Mouse (Mus musculus) megakaryocyte, adult 5-6 weeks (primary cell): ENCODE measurements around the gene Mia2. TPM values are rescaled to one million over a fixed set of nuclear protein-coding genes. Genes with fewer than 3 reads are reported as not detected.
"Not testable (repeated sequence)": the region's sequence is repeated elsewhere in the genome, so short reads cannot be mapped to it uniquely, and the experiment has no call there.

Experiments
- ATAC-seq: 2 replicates; pipeline ENCODE4 v1.8.0; 2016; ENCODE audit warnings: mild to moderate bottlenecking, inconsistent platforms; ENCODE audit not compliant: poor library complexity, severe bottlenecking
- total RNA-seq, 2 experiments: library from RNA; stranded (forward) in 1 of 2; stranded (reverse) in 1 of 2; fragments of 153-499, 151-499 nt in 1 of 2; fragments of 221-1000, 200-1000 nt in 1 of 2; gene quantifications; 2 replicates each; pipeline versions ENCODE4 v1.2.3 to v1.2.4; 2015 to 2017

The Mia2 gene
- 259 and 268 TPM in 2 replicates for total RNA-seq (2015)
- total RNA-seq (2017) = 263 and 350 TPM in 2 replicates

- no peak for ATAC-seq
Observed at GRCm38 (mm10) chr12:59095104-59096025, at the start of gene Mia2. Gene Mia2 (plus strand): TSS chr12:59095799.

DNA sequence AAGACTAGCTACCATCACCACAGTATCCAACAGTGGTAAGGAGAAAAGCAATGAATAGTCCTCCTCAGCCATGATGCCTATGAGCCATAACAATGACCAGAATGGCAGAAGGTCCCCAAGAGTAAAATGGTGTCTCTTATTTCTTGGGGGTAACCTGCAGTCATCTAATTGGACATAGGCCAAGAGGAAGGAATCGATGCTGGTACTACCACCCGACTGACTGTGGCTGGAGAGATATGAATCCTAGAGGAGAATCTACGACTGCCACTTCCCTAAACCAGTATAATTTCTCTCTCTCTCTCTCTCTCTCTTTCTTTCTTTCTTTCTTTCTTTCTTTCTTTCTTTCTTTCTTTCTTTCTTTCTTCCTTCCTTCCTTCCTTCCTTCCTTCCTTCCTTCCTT, 43.1 kb upstream of the Mia2 start:
- no peak for ATAC-seq

- ATAC-seq = no peak
Observed at GRCm38 (mm10) chr12:59053166-59053565, 42.4 kb upstream of the Mia2 start.

DNA sequence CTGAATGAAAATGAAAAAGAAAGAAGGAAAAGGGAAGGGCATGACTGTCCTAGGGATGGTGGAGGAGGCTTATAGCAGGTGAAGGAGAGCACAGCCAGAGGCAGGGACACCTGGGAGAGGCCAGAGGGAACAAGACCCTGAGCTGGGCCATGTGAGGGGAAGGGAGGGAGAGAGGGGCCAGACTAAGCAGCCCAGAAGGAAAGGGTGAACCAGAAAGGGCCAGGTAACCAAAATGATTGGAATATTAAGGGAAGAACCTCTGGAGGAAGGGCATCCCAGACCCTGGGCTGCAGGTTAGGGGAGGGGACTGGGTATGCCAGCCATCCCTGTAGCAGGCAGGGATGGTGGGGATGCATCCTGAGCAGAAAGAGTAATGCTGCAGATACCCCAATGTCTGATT, 41.6 kb upstream of the Mia2 start:
- ATAC-seq = no peak

DNA sequence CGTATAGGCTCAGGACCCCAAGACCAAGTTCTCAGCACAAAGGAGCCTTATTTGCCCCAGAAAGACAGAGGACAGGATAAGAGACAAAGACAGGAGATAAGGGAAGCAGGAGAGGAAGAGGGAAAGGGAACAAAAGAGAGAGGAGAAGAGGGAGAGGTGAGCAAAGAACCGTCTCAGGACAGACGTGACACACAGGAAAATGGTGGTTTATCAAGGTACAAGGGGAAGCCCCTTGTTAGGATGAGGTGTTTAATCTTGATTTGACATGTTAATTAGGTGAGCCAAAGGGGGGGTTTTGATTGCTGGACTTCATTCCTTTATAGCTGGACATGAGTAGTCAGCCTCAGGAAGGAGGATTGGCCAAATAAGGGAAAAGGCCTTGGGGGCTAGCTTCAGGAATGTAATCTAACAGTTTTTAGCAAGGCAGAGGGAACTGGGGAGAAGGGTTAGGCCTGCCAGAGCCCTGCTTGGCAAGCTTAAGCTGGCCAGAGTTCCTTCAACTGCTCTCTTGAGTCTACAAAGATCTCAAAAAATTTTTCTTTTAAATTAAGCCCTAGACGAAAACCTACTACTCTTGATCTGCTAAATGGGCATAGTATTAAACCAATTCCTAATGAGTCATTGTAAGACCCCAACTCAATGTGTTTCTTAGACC, 40.3 kb upstream of the Mia2 start:
- no peak for ATAC-seq

DNA sequence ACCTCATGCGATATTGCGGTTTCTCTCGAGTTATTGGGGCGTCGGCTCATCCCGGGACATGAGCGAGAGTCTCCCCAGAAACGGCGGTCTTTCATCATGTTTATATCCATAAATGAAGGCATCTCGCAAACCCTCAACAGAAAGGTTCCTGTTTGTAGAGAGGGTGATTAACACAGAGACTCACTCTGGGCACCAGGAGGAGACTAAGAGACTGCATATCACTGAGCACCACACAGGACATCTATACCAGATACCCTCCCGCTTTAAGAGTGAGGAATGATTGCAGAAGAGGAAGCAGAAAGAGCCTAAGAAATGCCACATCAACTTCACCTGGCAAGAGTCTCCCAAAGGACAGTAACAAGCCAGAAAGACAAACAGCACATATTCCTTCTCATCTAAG, 39.4 kb upstream of the Mia2 start:
- ATAC-seq = no peak

DNA sequence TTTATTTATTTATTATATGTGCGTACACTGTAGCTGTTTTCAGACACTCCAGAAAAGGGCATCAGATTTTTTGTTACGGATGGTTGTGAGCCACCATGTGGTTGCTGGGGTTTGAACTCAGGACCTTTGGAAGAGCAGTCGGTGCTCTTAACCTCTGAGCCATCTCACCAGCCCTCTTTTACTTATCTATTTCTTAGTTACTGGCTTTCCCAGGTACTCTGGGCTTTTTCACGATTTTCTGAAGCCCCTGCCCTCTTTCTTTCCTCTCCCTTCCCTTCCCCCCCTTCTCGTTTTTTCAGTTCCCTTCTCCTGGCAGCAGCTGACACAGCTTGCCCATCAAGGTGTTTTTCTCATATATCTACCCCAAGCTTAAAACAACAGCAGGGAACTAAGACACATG, 37.4 kb upstream of the Mia2 start:
- ATAC-seq = not testable (repeated sequence)

DNA sequence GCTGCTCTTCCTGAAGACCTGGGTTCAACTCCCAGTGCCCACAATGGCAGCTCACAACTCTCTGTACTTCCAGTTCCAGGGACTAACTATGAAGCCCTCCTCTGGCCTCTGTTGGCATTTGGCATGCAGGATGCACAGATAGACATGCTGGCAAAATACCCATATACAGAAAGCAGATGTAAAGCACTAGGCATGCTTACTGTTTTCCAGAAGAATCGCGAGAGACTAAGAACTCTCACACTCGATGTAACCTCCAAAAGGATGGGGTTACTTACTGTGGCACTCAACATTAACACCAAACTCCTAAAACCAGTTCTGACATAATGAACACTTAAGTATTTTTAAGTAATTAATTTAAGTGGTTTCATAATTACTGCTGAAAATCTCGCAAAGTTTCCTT, 35.3 kb upstream of the Mia2 start:
- ATAC-seq = no peak

GRCm38 (mm10) chr12:59060993-59061595, 34.5 kb upstream of the Mia2 start, which contains the start of gene Trappc6b:
Gene Trappc6b (minus strand): TSS chr12:59061472.
- ATAC-seq = peak; percentile 93

GRCm38 (mm10) chr12:59064837-59065236, 30.8 kb upstream of the Mia2 start:
- ATAC-seq = no peak

DNA sequence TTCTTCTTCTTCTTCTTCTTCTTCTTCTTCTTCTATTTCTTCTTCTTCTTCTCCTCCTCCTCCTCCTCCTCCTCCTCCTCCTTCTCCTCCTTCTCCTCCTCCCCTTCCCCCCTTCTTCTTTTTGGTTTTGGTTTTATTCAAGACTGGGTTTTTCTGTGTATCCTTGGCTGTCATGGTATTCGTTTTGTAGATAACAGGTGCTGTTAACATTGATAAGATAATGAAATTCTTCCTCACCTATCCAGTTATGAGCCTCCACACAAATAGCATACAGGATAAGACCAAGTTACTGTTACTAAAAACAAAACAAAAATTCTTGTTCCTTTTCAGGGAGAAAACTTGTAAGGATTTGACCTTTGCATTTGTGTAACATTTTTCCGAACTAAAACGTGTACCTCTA, 29.8 kb upstream of the Mia2 start:
- ATAC-seq = no peak

- ATAC-seq = peak; percentile 99
Observed at GRCm38 (mm10) chr12:59066448-59067077, 29.0 kb upstream of the Mia2 start, which contains the start of gene Pnn. Gene Pnn (plus strand): TSS chr12:59066884.

GRCm38 (mm10) chr12:59067095-59067494, 28.5 kb upstream of the Mia2 start:
- ATAC-seq = peak; percentile 1; the same call in 1 of the 2 replicates

DNA sequence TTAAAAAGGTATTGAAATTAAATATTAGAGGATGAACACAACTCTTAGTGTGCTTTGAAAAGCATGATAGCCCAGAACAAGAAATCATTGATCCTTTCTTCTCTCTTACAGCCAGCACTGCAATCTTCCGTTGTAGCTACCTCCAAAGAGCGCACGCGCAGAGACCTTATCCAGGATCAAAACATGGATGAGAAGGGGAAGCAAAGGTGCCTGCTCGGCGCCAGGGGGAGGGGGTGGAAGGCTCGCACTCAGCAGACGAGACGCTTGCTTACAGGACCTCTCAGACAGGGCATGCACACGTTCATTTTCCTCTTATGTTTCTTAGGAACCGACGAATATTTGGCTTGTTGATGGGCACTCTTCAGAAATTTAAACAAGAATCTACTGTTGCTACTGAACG, 26.8 kb upstream of the Mia2 start:
- no peak for ATAC-seq

- ATAC-seq = no peak
Observed at GRCm38 (mm10) chr12:59072286-59072685, 23.3 kb upstream of the Mia2 start.

DNA sequence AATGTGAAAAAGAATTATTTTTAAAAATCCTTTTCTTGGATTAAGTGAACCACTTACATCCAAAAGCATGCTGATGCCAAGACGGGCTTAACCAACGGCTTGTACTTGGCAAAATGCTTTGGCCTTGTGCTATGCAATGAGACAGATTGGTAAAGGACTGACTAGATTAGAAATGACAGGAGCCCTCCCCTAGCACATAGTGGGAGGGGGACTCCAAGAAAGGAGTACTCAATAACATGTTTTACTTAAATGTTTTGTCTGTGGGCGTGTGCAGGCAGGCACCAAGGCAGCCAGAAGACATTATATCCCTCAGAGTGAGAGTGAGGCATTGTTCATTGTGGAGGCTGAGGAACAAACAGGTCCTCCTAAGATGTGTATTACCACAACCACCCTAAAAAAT, 21.5 kb upstream of the Mia2 start:
- ATAC-seq = no peak

DNA sequence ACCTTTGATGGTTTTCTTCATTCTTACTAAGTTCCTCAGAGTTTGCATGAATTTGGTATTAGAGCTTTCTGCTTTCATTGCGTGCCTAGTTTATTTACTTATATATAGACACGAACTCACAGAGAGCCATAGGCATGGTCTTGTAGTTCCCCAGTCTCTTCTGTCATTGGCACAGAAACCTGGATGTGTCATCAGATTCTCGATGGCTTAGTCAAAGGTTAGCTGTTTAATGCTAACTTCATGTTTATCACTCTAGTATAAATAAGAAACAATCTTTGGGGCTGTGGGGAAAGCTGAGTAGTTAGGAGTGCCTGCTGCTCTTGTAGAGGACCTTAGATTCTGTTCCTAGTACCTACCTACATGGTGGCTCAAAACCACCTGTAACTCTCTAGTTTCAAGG, 18.6 kb upstream of the Mia2 start:
- no peak for ATAC-seq

- no peak for ATAC-seq
Observed at GRCm38 (mm10) chr12:59077883-59078282, 17.7 kb upstream of the Mia2 start.

DNA sequence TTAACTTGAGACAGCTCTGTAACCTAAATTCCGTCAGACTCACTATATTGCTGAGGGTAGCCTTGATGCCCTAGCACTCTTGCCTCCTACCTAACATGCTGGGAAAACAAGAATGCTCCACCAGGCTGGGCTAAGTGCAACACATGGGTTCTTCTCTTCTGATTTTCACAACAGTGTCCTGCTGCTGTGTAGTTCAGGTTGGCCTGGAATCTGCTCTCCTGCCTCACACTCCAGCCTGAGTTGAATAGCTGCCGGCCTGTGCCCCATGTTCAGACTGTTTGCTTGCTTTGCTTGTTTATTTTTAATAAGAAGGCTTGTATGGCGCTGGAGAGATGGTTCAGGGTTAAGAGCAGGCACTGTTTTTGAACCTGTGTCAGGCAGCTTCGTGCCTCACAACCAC, 15.1 kb upstream of the Mia2 start:
- ATAC-seq = no peak

DNA sequence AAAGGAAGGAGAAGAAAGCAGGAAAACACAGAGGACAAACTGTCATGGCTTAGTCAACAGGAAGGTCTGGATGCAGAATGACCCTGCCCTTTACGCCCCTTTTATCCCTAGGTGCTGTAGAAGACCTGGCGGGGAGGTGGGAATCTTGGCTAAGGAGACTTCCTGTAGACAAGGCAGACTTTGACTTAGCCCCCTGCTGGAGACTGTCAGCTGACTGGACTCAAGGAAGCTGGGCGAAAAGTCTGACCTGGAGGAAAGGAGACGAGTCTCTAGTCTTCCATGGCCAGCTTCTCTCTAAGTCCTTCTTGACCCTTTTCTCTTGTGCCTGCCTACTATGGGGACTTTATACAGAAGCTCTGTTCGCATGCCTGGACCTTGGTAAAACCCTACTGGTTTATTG, 11.2 kb upstream of the Mia2 start:
- no peak for ATAC-seq

DNA sequence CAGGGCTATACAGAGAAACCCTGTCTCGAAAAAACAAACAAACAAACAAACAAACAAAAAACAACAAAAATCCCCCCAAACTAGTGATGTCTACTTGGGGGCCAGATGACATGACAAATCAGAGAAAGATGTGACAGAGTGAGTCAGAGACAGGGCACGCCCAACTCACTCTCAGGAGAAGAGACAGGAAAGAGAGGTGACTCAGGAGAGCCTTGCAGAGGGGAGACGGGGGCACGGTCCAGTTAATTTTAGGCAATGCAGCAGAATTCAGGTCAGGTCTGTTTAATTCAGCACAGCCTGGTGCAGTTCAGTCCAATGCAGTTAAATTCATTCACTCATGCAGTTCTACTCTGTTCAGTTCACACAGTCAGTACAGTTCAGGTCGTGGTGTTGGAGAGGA, 9.4 kb upstream of the Mia2 start:
- ATAC-seq = no peak
